Mouse (Mus musculus) urinary bladder, postnatal 0 days (tissue): ENCODE results near the gene Snx8. TPM values are rescaled to one million over a fixed set of nuclear protein-coding genes. Genes with fewer than 3 reads are reported as not detected.

Source experiments
- microRNA-seq: library from miRNA; unstranded; fragments of <30 nt; microRNA quantifications from one replicate; pipeline ENCODE4, GENCODE M21; 2016
- polyA plus RNA-seq: library from polyadenylated mRNA; unstranded; fragments of >200 nt; fragmentation: Nextera tagmentation; extraction: Ambion mirVana; gene quantifications from 2 replicates; pipeline ENCODE4 v1.2.1, GENCODE M21; 2015

The Snx8 gene
- polyA plus RNA-seq = 17.4 and 19.2 TPM in 2 replicates

GRCm38 (mm10) chr5:140388588-140389576 lies at the start of gene Snx8:
TSS of gene Snx8 (minus strand) at chr5:140389262.

GRCm38 (mm10) chr5:140418489-140419441 lies 29.7 kb upstream of the Snx8 start, which contains the start of gene Eif3b:
TSS of gene Eif3b (plus strand) at chr5:140419328.

GRCm38 (mm10) chr5:140331615-140332512 lies 57.2 kb downstream of the Snx8 start, which contains the start of gene Mrm2:
TSS of gene Mrm2 (minus strand) at chr5:140331898.

GRCm38 (mm10) chr5:140321042-140321755 lies 67.9 kb downstream of the Snx8 start, which contains the start of the genes Mad1l1 and Nudt1:
TSS of gene Mad1l1 (minus strand) at chr5:140321552.
TSS of gene Nudt1 (plus strand) at chr5:140321656.

Small RNA genes within 50 kb of the gene (microRNA-seq; reads per million reads assigned to microRNA genes)
- not detected for gene Mir7038

Other genes starting within 250 kb of the Snx8 start
- gene Mad1l1, start 67.7 kb downstream of the Snx8 start, polyA plus RNA-seq = 18.2 and 19.7 TPM in 2 replicates
- gene Nudt1, start 67.6 kb downstream of the Snx8 start, polyA plus RNA-seq = 21.4 and 23.1 TPM in 2 replicates
- gene Mrm2, start 57.4 kb downstream of the Snx8 start, polyA plus RNA-seq = 7.9 and 9.5 TPM in 2 replicates
- 59.5 and 66.4 TPM in 2 replicates for gene Eif3b, start 30.1 kb upstream of the Snx8 start, polyA plus RNA-seq
- 0.18 and 0.21 TPM in 2 replicates for gene Gm4869, start 56.4 kb upstream of the Snx8 start, polyA plus RNA-seq
- gene Chst12, start 116.3 kb upstream of the Snx8 start, polyA plus RNA-seq = 88.0 and 102 TPM in 2 replicates
- gene Grifin, start 175.8 kb upstream of the Snx8 start, polyA plus RNA-seq = not detected in 2 replicates
- gene Lfng, start 218.1 kb upstream of the Snx8 start, polyA plus RNA-seq = 12.0 and 13.2 TPM in 2 replicates